Mouse (Mus musculus) spleen, postnatal 14 days (tissue): ENCODE results near the gene Fbxo41.
"Not testable (repeated sequence)": the region's sequence is repeated elsewhere in the genome, so short reads cannot be mapped to it uniquely, and the experiment has no call there.

Experiments used
- DNase-seq, 2 experiments: peaks; one replicate each; pipeline ENCODE4 v3.0.0; 2021 to 2022; ENCODE audit warnings: low spot score in 2 of 2

Fbxo41 gene

DNA sequence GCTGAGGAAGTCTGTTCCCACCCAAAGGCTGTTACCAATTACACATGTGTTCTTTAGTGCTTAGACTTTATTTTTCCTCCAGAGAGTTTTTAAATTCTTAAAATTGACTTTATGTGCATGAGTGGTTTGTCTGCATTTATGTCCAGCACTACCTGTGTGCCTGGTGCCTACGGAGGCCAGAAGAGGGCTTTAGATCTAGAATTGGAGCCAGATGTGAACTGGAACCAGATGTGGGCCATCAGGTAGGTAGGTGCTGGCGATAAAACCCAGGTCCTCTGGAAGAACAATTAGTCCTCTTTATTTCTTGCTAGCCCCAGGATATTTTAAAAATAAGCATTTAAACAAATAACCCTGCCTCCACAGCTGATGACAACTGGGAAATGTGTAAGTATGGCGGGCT lies 11.2 kb downstream of the Fbxo41 start:
- DNase-seq: no peak

DNA sequence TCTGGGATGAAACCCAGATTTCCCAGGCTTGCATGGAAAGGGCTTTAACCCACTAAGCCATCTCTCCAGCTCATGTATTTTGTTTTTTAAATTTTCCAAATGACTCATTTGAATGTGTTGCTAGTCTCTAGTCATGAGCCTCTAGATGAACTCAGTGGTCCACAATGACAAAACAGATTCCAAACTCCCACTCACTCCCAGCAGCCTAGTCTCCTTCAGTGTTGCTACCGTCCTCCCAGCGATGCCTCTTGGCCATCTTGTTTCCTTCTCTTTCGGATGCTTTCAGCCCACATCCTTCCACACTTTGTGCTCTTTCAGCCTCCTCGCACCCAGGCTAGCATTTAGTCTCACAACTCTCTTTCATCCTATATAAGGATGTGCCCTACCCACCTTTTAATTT lies 12.5 kb downstream of the Fbxo41 start:
- DNase-seq: no peak

DNA sequence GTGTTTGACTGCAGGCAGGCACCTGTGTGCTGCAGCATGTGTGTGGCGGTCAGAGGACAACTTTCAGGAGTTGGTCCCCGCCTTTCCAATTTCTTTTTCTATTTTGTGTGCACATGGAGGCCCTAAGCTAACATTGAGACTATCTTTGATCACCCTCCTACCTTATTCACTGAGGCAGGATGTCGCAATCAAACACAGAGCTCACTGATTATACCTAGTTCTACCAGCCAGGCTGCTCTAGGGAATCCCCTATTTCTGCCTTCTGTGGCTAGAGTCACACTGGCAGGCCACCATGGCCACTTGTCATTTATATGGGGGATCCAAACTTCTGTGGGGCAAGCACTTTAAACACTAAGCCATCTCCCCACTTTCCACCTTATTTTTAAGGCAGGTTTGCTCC lies 13.1 kb downstream of the Fbxo41 start:
- DNase-seq: no peak

DNA sequence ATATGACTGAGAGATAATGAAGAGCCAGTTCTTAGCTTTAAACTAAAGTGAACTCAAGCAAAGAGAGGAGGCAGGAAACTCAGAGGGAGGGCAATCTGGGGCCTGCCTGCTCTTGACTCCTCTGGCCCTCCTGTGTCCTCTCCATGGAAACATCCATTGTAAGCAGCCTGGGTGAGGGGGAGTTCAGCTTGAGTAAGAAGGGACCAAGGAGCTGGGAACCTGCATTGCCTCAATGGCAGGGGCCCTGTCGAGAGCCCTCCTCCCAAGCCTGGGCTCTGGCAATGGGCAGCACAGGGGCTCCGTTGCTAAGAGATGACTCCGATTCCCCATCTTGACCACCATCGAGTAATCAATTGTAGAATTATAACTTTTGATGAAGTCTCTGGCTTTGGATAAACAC lies 14.3 kb downstream of the Fbxo41 start:
- DNase-seq: no peak

DNA sequence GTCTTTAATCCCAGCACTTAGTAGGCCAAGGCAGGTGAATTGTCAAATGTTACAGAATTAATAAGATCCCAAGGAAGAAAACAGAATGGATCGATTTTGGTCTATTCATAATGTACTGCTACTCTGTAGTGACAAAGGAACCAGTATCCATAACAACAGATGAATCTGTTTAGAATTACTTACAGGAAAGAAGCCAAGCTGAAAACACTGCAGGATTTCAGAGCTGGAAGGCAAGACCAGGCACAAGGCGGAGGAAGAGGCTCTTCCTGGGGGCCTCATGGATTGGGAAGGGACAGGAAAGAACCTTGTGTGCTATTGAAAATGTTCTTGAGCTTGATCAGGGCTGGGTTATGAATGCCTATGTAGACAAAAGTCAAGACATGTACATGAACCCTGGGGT lies 17.1 kb downstream of the Fbxo41 start:
- no peak for DNase-seq

DNA sequence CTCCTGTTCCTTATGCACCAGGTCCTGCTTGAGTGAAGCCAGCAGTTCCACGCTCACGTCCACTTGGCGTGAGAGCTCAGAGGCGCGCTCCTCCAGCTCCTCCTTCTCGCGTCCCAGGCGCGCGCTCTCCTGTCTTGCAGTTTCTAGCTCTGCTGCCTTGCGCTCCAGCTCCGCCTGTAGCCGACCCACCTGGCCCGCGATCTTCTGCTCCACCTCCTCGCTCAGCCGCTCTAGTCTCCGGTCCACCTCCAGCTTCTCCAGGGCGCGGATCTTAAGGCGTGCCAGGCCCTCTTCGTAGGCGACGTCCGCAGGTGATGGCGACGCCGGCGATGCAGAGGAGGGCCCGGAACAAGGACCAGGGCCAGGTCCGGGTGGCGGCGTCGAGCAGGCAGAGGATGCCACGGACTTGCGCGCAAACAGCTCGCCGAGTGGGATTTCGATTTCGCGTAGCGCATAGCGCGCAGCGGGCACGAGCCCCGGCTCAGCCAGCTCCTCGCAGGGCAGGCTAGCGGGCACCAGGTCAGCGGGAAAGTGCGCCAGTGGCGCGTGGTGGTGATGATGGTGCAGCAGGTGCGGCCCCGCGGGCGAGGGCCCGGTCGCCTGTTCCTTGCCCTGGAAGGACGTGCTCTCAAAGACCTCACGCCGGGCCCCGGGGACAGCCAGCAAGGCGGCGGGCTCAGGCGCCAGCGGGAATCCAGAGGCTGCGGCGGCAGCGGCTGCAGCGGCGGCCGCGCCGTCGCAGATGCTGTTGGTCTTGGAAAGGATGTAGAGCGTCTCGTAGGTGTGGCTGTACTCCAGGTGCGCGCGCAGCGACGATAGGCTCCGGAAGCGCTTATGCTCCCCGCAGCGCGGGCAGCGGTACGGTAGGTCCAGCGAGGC lies 18.7 kb downstream of the Fbxo41 start:
- DNase-seq: no peak

DNA sequence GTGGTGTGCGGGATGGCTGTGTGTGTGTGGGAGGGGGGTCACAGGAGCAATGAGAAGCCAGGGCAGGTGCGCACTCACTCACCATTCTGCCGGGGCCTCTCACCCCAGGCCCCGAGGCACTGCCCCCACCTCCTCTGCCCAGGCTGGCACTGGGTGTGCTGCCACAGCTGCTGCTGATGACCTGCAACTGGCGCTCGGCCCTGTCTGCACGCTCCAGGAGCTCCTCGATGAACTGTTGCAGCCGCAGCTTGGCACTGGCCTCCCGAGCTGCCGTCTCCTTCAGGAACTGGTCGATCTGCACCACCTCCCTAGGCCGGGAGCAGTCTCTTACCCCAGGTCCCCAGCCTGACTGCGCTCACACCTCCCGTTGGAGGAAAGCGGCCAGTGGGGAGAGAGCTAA lies 22.1 kb downstream of the Fbxo41 start:
- no peak for DNase-seq

DNA sequence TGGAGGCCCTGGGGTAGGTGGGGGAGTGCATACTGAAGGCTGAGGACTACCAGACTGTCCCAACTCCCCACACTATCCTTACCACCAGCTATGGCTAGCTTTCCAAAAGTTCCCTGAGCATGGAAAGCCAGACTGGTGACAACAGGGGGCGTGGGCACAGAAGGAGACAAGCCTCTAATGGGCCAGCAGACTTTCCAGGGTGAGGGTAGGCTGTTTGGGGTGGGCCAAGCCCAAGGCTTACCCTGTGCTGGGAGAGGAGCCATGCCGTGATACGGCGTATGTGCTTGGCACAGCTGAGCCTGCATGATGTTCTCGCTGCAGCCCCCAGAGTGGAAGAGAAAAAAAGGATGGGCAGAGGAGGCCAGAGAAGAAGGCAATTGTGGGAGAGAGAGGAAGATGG lies 22.8 kb downstream of the Fbxo41 start:
- no peak for DNase-seq

DNA sequence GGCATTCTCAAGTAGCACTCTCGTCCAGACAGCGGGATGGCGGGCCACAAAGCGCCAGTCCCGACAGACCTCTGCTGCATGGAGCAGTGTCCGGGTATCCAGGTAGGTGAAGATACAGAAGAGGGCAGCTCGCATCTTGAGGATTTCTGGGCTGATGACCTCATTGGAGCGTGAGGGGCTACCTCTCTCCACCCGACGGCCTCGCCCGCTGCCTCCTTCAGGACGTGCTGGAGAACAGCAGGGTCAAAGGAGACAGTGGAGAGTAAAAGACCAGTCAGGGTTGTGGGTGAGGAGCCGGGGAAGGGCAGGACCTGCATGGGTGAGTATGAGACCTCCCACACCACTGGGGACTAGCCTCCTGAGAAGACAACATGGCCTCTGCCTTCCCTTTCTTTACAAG lies 24.4 kb downstream of the Fbxo41 start:
- DNase-seq: no peak

DNA sequence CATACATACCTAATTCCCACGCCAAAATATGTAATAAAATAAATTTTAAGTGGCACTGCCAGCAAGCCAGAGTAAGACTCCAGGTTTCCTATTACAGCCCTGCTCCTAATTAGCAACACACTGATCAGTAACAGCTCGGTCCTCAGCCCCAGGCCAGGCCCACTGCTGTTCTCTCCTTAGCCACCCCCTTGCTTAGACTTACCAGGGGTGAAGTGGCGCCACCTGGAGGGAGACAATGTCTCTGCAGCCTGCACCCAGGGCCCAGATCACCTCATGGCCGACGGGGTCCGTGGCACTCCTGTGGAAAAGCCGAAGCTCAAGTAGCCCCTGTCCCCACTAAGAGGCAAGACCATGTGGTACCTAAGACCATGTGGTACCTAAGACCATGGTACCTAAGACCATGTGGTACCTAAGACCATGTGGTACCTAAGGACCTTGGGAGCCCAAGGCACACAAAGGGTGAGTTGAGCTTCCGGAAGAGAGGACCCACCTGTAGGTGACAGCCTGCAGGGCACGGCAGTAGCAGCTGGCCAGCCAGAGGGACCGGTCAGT lies 25.4 kb downstream of the Fbxo41 start:
- peak in 1 of 2 experiments; percentile 16 for DNase-seq

DNA sequence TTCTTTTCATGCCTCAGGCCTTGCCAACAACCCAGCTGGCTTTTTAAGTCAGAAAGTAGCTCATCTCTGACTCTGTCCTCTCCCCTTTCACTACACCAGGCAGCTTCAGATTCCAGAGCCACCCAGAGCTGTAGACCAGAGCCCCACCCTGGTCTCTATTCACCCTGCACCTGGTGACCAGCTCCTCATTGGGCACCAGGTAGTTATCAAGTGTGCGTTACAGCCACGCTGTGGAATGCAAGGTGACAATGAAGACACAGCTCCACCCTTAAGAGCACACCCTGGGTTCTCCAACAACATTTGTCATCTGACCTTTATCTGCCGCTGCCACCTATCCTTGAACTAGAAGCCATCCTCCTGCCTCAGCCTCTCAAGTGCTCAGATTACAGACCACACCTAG lies 27.2 kb downstream of the Fbxo41 start:
- no peak for DNase-seq

DNA sequence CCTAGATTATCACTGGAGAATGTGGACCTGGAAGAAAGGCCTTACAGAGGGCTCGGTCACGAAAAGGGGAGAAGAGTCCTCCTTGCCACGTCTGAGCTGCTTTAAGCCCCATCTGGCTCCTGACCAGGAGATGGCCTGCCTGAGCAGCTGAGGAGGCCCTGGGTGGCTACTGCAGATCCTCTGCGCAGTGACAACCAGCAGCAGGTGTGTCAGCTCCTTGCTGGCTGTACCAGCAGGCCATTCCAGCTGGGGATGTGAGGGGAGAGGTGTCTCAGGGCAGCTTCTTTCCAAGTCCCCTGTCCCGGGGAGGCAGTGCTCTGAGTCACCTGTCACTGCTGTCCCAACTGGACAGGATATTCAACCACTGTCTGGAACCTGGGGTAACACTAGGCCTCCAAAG lies 30.3 kb downstream of the Fbxo41 start:
- DNase-seq: no peak

DNA sequence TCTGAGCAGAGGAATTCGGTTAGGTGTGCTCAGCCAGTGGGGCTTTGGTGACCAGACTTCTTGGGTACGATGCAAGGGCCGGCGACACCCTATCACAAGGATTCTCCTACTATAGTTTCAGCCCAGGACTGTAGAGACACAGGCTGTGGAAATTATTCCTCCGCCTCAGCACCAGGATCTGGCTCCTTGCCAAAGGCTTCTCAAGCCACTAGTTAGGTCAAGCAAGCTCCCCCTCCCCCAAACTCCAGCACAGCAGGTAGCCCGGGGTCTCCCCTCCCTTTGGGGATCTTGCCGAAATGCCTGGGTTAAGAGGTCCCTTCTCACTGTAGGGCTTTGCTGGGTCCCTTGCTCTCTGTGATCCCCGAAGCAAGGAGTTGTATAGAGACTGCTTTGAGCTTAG lies 30.8 kb downstream of the Fbxo41 start:
- no peak for DNase-seq

DNA sequence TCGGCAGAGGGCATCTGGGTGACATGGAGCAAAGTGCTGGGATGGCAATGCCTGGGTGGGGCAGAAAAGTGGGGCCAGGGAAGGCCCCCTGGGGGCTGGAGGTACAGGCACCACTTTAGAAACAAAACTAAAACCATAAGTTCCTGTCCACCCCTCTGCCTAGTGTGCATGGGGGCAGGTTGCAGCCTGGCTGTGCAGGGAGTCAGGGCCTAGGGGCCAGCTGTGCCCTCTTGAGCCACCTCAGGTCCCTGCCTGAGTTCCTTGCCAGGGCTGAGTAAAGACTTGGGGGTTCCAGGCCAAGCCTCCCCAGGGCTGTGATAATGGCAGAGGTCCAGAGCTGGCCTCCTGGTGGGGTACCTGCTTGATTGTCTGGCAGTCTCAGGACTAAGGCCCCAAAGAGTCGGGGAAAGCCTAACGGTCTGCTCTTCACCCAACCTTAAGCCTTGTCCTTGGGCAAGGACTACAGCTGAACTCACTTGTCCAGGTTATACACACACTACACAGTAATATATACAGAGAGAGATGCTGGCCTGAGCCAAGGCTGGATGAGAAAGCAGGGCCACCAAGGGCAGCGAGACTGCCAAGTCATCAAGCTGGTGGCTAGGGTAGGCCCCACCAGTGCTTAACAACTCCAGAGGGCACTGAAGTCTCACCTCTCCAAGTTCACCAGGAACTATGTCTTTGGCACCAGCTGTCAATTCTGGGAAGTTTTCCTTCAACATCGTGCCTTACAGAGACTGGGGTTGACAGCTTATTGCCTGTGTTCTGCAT lies 32.9 kb downstream of the Fbxo41 start:
- no peak for DNase-seq

DNA sequence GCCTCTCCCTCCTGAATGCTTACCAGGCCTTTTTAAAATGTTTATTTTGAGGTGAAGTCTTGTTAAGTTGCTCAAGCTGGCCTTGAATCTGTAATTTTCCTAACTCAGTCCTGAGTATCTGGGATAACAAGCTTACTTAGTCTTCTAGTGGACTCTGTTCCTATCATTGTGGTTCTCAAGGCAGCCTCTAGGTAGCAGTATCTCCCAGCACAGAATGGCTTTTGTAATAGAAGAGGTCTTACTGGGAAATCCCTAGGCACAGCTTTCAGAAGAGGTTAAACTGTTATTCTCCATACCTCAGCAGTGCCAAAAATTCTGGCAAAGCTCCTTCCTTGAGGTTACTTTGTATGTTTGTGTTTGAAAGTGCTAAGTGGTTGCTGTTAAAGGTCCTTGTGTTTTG lies 37.4 kb downstream of the Fbxo41 start:
- no peak for DNase-seq

DNA sequence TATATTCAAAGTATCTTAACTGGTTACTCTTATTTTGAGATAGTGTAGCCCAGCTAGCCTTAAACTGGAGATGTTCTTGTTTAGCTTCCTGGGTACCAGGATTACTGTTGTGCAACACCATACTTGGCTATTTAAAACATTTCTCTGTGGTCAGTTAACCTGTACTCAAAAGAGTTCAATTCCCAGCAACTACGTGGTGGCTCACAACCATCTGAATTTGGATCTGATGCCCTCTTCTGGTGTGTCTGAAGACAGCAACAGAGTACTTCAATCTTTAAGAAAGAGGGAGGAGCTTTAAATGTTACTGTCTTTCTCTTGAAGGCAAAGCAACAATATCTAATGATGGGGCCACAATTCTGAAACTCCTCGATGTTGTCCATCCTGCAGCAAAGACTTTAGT lies 43.2 kb downstream of the Fbxo41 start:
- DNase-seq: no peak

DNA sequence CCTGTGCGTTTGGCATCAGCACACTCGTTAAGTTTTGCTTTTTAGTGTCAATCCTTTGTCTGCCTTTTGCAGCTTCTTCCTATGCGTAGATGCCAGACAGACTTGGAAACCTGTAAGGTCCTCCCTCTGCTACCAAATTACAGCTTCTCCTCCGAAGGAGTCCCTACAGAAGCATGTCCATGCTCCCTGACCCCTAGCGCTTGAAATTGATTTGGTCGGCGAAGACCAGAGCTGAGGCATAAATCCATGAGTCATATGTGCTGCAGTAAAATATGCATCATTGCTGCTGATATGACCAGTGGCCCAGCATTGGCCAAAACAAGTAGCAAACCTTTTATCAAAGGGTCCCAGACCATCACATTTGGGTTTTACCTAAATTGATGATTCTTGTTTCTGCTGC lies 50.0 kb downstream of the Fbxo41 start:
- no peak for DNase-seq

DNA sequence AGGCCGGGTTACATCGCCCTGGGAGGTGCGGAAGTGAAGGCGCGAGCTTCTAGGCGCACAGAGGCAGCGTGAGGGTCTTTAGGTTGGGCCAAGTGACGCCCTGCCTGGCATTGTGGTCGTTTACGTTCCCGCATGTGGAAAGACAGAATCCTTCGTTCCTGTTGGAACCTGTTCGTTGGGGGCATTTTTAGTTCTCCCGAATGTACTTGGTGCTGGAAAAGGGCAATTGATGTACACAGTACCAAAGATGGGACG lies 50.5 kb downstream of the Fbxo41 start:
- DNase-seq: no peak

DNA sequence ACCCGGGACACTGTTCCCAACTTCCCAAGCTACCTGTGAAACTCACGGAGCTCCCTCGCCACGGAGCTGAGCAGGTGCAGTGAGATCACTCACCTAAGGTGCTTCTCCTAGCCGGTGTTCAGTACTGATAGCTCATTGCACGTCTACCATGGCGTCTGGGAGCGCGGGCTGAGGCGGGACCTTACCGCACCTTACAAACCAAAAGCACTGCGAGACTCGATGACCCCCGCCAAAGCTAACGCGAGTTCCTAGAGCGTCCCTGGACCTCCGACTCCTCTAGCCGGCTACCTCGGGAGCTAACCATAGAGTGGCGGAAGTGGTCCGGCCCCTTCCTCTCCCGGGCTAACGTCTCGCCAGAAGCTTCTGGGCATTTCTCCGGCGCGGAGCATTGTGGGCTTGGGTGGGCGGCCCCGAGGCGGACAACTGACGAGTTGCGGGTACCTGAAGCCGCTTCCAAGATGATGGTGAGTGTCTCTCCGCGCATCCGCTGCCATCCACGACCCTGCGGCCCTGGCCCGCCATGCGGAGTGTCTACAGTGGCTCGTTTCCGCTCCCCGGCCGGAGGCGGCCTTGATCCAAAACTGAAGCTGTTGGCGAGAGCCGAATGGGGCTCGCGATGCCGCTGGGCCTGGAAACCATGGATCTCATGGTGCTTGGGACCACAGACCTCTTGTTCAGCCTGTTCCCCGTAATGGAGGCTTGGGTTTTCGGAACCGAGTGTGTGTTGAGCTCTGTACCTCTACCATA lies 51.0 kb downstream of the Fbxo41 start, which contains the start of gene Pradc1:
TSS of gene Pradc1 (minus strand) at position 307 of the 747 bp plus-strand sequence.
- DNase-seq: peak; percentile 87 to 92

DNA sequence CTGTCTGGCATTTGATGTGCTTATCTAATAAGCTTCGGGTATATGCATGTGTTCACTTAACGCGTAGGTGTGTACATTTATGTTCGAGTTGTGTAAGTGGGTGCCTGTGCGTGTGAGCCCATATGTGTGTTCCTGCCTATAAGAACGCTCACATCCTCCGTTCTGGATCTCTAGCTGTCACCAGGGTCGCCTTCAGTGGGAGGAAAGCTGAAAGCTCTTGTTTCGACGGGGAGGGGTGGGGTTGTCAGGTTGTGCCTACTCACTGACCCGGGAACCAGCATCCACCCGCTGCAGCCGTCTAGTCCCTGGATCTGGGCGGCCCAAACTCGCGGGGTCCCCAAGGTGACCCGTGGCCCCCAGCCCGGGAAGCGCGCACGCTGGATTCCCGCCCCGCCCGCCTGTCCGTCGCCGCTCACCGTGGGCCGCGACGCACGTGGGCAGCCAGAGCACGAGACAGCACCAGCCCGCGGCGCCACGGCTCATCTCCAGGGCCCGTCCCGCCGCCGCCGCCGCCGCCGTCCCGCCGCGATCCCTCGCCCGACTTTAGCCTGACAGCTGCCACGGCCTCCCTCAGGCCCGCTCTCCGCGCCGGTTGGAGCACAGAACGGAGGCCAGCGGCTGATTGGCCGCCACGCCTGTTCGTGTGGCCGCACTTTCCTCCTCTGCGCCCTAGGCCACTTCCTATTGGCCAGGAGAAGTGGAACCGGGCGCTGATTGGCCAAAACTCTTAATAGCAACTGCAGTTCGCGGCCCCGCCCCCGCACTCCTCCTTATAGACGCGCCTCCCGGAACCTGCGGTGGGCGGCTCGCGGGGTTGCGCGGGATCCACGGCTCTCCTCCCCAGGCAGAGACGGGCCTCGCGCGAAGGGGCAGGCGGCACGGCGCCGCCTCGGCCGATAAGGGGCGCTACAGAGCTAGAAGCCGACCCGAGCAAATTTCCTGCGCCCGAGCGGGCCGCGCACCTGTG lies 51.8 kb downstream of the Fbxo41 start, which contains the start of gene Cct7:
TSS of gene Cct7 (plus strand) at position 818 of the 967 bp plus-strand sequence.
- peak; percentile 97 for DNase-seq

DNA sequence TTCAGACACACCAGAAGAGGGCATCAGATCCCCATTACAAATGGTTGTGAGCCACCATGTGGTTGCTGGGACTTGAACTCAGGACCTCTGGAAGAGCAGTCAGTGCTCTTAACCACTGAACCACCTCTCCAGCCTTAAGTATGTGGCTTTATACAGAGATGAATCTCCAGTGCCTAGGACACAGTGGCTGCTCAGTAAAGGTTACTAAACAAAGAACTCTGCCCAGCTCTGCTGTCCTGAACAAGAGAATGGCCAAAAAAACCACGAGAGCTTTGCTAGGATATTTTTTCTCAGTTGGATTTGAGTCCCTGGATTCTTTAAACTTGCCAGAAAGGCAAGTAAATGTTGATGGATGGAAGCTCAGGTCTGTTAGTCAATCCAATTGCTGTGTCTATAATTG lies 52.7 kb downstream of the Fbxo41 start:
- DNase-seq: not testable (repeated sequence)
